Mouse (Mus musculus): ENCODE measurements at regions not wholly inside any gene's neighbourhood (a gene's known extent, or its start where the extent isn't known, plus 50 kb on each side); places are given as distances from the start of the nearest gene placed in this dataset.

DNA sequence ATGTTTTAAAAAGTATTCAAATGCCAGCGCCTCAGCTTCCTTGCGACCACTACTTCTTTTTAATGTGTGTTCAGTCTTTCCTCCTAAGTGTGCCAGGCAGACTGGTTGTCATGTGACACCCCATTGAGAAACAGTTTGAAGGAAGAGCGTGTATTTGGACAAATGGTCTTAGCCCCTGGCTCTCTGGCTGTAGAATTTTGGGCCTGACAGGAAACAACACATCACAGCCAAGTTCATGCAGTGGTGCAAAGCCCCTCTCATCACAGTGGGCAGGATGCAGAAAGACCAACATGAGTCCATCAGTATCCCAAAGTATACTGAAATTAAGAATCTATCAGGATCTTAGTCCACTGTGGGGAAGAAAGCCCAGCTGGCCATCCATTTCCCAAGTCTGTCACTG, 605.6 kb upstream of the Intu start:
- no peak for DNase-seq (ENCODE audit: low read depth)

DNA sequence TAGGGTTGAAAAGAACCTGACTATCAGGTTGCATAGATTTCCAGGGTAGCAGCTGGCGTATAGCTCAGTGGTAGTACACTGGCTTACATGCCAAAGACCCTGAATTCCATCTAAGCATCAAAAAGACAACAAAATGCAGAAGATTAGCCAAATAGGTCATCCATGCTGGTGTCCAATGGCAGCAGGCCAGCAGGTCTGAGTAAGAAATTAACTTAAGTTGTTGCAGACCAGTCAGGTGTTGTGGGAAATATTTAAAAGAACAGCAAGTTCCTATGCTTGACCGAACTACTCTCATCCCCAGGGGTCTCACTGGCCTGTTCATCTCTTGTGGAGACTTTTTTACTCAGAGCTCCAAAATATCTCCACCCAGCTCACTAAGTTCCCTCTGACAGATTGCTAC, 602.7 kb upstream of the Intu start:
- DNase-seq (ENCODE audit: low read depth) = no peak

DNA sequence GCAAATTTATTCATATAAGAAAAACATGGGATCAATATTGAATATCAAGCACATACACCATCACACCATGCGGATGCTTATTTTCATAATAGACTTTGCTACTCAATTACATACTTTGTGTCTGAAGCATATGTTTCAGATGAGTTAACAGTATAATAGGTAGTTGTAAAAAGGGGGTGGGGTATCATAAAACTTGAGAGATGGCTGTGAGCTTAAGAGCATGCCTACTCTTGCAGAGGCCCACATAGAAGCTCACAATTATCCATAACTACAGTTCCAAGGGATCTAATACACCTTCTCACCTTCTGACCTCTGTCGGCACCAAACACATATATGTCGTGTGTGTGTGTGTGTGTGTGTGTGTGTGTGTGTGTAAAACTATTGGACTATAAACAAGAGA, 597.7 kb upstream of the Intu start:
- no peak for DNase-seq (ENCODE audit: low read depth)

DNA sequence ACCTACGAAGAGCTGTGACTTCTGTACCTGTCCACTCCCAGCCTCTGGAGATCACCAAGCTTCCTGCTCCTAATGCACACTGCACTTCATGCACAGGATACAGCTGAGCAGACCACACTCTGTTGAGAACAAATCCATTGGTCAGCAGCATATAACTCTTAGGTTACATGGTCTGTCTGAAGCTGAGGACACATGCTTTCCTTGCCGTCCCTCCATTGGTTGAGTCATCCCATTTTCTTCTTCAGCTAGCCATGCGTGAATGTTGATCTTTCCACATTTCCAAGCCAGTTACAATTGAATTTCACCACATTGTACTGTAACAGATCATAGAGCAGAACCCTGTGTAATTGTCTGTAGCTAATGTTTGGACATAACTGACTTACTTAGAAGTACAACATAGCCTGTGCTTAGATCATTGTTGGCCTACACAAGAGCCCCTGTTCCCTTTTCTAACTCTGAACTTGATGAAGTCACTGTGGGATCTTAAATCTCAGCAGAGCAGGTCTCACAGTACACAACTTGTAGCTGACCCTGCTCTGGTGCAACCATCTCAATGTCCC, 593.3 kb upstream of the Intu start:
- no peak for DNase-seq (ENCODE audit: low read depth)

DNA sequence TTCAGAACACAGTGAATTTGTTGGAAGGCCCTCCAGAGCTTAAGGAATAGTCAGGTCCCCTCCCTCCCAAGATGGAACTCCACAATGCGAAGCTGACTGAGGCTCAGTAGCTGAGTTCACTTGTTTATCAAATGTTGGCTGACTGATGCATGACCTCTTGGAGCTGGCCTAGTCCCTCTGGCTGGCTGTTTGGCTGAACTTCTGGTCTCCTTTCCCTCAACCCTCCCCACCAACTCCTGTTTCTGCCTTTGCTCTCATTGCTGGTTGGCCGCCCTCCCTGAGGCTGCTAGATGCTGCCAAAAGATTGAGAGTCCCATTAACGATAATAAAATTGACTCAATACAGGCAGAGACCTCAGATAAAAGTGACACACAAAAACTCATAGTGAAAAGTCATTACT, 586.5 kb upstream of the Intu start:
- no peak for DNase-seq (ENCODE audit: low read depth)

DNA sequence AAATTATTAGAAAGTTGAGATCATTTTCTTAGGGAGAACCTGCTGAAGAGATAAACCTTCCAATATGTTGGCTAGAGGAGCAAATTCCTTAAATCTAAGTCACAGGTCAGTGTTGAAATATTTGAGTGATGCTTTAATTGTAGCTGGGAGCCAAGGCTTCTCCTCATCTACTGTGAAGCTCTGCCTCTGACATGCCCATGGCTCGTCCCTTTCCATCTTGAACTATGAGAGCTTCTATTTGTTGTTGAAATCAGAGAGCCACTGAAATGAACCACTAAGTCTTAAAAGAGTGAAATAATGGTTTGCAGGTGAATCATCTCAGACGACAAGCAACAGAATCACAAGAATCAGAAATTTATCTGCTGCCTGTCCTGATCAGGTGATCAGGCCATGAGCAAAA, 579.0 kb upstream of the Intu start:
- no peak for DNase-seq (ENCODE audit: low read depth)

DNA sequence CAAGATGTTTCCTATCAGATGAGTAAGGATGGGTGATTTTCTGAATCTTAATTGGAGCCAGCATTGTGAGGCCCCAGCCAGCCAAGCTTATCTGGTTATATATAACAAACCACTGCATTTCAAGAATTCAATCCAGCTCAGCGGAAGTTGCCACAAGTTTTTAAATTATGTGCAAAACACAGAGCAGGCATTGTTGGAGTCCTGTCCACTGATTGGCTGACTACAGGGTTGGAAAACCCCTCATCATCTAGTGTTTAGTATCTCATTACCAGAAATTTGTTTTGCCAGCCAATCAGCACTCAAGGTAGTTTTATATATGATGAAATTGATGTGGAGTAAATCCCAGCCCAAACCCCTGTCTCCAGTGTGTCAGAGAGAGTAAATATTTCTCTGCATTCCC, 578.5 kb upstream of the Intu start:
- no peak for DNase-seq (ENCODE audit: low read depth)

DNA sequence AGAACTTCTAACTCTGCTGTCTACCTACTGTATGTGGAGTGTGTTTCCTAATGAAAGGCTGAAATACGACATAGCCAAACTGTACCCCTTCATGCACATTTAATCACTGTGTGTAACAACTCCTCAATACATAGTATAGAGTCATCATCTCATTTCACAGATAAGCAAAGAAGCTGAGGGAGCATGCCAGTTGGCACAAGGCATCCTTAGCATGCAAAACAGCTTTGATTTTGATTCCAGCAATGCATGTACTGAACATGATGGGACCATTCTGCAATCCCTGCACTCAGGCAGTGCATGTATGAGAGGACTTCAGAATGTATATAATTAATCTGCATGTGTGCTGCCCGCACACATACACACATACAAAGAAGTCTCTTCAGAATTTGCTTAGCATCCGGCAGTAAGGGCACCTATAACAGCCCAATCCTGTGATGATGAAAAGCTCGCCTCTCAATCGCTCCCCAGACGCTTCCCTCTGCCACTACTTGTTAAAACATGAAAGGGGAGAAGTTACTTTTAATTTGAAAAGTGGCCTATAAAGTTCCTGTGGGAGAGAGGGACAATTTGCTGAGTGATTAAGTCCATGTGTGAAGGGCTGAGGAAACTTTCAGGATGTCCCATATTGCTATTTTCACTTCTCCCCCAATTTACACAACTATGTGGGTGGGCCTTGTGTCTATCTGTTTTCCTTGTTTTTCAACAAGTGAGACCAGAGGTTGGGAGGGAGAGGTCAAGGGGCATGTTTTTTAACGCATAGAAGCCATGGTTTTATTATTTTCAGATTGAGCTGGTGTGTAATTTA, 569.0 kb upstream of the Intu start:
- DNase-seq (ENCODE audit: low read depth) = no peak

DNA sequence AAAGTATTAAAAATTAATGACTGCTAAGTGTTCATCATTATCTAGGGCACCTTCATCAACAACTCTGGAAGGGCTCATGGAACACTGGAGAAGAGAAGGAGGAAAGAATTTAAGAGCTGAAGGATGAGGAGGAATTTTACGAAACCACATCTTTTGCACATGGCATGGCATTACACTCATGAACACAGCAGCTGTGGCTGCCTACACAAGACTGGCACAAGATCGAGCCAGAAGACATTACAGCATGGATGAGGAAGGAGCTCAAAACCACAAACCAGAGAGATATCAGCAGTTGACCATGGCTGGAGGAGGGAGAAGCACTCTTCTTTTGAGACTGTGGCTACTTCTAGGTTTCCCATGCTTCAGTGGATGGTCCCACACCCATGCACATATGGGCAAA, 565.7 kb upstream of the Intu start:
- DNase-seq (ENCODE audit: low read depth) = no peak

DNA sequence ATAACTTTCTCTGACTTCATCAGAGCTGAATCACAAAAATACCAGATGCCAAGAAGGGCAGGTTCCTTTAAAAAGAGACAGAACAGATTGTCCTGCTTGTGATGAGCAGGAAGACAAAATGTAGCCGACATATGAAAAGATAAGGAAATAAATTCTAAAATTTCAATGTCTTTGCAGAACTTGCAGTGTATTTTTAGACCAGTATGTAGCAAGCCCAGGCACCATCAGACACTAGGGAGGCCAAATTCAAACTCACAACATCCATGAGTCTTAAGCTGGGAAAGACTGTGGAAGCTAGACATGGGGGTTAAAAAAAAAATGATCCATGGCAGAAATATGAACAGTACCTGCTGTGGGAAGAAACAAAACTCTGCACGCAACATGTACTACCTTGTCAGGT, 564.7 kb upstream of the Intu start:
- no peak for DNase-seq (ENCODE audit: low read depth)

DNA sequence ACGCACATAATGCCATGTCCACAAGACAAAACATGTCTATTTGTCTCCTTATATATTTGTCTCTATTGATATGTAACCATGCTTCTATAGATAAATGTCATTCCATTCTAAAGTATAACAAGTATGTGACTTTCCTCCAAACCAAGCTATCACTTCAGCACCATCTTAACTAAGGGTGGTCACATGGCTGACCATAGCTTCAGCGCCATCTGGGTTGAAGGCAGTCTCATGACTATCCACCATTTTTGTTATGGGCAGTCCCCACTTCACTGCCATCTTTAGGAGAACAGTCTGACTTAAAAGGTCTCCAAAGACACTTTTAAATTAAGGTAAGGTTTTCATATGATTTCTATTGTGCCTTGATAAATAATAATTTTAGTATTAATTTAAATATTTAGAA, 554.1 kb upstream of the Intu start:
- no peak for DNase-seq (ENCODE audit: low read depth)

DNA sequence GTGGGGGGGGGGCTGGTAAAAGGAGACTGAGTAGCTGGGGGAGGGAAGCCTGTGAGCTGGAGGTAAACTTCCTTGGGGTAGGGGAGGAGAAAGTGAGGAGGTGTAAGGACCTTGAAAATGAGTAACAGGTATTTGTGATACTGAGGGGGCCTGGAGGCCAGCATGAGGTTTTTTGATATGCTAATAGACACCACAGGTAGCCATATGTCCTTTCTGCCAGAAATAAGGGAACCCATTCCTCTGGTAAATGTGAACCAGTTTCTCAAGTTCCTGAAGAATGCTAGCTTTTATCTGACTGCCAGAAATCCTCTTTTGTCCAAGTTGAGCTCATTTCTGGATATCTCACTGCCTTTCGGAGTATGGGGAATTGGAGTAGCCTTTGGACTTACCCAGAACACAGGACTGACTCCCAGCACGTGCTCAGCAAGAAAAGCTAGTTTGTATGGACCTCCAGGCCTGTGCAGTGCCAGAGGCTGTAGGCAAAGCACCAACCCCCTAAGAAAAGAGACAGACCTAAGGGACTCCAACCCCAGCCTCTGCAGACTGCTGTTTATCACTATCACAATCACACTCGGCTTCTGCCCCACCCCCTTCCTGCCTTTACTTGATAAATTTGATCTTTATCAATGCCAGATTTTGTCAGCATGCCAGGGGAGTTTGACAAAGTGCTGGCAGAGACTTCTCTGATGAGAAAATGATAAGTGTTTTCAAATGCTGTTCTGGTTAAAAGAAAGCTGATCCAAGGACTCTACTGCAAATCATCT, 552.0 kb upstream of the Intu start:
- no peak for DNase-seq (ENCODE audit: low read depth)

DNA sequence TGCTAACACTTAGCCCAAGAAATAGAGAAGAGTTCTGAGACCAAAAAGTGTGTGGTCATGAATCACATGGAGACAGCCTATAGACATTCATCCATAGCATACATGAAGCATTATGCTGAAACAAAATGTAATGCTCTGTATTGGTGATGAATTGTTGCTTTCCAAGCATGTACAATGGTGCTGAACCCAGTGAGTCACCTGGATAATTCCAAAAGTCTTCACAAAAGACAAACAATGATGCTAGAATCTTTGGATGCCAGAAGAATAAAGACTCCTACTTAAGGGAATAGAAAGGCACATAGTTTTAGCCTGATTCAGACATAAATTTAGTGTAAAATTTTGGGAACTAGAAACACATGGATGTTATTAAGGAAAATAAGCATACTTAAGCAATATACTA, 548.4 kb upstream of the Intu start:
- DNase-seq (ENCODE audit: low read depth) = no peak

DNA sequence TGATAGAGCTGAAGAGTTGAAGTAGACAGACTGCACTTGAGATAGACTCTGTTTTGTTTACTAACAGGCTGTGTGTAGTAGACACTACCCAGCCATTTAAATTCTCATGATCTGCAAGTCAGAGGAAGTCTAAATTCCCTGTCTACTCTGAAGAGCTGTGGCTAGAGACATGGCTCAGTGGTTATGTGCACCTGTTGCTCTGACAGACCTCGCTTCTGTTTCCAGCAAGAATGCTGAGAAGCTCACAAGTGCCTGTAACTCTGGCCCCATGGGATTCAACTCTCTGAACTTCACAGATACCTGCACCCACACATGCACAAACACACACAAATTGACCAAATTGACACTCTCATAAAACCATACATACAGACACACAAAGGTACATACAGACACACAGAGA, 543.4 kb upstream of the Intu start:
- no peak for DNase-seq (ENCODE audit: low read depth)

DNA sequence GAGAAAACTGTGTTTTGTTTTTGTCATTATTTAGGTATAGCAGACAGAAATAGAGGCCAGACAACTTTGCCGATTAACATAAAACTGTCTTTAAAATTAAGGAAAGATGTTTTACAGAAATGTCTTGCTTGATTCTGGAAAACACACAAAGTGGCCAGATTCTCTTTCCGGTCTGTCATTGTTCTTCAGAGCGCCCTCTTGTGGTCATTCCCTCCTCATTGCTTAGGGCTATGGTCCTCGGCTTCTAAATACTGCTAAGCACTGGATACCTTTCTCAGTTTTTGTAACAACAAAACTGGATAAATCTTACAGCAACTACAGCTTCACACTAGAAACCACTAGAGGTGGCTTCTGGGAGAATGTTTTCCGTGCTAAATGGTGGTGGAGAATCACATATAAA, 532.5 kb upstream of the Intu start:
- peak; percentile 7 for DNase-seq (ENCODE audit: low read depth)

DNA sequence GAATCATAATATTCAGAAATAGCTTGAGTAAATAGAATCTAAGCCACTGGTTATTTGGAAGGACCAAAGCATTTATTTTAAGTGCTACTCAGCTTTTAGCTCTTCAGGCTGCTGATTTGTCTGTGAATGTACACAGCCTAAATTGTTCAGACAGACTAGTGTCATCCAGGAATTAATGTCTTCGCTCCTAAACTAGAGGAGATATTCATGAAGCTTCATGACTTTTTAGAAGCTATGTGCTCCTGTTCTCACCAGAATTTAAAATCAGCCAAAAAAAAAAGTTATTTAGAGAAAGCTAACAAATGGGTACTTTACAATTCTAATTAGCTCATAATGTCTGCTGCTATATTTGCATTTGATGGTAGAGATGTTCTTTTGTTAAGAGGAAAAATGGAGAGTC, 531.2 kb upstream of the Intu start:
- no peak for DNase-seq (ENCODE audit: low read depth)

DNA sequence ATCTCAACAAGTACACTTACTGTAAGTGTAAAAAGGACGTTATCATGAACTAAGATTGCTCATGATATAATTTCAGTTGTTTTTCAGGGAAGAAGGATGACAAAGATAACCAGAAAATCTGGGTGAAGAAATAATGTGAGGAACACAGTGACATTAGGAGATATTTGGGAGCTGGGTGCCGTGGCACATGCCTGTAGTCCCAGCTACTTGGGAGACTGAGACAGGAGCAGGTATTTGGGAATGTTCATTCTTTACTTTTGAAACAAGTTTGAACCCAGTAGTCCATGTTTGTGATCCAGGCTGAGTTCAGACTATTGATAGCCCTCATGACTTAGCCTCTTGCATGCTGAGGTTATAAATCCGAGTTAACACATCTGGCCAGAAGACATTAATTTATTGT, 528.2 kb upstream of the Intu start:
- no peak for DNase-seq (ENCODE audit: low read depth)

DNA sequence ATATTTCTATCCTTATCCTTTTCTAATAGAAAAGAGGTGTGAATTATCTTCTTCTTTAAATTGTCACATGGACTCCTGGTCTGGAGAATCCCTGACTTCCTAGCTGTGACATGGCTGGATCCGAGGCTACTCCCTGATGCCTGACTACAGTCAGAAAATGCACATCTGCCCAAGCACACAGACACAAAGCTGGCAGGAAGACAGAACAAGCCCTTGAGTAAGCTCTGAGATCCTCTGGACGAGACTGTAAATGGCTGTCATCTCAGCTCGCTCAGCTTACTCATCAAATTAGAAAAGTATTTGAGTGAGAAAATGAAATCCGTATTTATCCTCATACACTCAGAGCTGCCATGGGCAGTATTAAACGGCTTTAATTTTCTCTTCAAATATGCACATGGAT, 521.0 kb upstream of the Intu start:
- DNase-seq (ENCODE audit: low read depth) = no peak

DNA sequence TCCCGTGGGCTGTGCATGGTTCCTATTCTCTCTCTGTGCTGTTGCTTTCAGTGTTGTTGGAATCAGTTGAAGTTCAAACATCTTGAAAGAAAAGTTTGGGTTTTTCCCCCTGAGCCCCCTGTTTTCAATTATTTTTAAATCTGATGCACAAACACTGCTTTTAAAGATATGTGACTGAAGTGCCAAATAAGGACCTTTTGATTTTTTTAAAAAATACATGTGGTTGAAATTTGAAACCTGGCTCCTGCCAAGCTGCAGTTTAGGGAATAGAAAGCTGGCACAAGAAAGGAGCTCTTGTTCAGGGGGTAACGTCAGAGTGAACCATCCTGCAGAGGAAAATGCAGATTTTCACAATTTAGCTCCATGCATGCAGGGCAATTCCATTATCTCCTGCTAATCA, 509.4 kb upstream of the Intu start:
- no peak for DNase-seq (ENCODE audit: low read depth)

DNA sequence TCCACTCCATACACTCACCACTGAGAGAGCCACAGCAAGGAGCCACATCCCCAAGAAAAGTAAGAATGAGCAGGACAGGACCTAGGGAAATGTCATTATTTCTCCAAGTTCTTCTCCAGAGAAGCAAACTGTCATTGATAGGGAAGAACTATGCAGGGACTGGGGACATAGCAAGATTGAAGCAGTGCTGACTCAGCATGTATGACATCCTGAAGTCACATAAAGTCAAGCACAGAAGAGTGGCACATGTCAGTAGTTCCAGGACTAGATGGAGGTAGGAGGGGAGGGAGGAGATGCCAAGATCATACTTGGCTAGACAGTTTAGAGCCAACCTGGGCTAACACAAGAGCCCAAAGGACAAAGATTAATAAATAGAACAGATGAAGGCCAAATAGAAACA, 503.4 kb upstream of the Intu start:
- DNase-seq (ENCODE audit: low read depth) = no peak

DNA sequence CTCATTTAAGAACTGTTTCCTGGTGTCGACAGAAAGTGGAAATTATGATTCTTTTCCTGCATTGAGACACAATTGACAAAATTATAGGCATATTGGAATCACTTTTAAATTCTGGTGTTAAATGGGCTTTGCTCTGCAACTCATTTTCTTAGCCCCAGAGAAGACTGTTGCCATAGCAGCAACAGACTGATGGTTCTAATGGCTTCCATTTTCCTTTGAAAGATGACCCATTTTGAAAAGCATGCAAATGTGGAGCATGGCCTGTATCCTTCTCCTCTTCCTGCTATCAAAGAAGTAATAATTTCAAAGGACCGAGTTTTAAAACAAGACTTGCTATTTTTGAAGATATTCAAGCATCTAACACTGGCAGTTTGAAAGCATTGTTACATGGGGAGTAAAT, 494.9 kb upstream of the Intu start:
- no peak for DNase-seq (ENCODE audit: low read depth)

DNA sequence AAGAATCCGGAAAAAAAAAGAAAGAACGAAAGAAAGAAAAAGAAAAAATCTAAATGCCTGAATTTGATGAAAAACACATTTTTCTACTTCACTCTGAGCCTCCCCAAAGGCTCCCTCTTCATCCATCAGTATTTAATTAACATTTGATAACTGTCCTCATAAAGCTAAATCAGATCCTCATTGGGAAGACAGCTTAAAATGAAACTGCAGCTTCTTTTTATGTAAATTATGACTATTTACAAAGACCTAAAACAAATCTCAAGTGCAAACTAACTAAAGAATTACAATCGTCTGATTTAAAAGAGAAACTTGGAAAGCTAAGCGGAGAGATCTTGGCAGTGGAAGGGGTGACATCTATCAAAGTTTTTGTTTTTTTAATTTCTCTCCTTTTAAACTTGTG, 481.4 kb upstream of the Intu start:
- DNase-seq (ENCODE audit: low read depth) = no peak

DNA sequence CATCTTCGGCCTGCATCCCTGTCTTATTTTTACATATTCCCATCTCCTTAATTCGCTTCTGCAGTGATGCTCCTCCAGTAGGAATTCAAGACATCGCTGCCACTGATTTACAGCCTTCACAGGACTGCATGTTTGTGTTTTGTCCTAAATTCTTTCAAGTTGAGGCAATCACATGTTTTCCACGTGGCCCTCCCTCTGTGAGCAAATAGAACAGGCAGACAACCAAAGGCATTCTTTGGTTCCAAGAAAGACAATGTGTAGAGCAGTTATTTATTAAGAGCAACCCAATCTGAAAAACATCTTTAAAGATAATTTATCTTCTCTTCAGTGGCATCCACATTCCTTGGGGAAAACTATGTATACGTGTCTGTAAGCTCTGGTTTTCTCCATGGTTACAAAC, 472.8 kb upstream of the Intu start:
- DNase-seq (ENCODE audit: low read depth) = no peak

Measured in c-Kit-positive CD71-negative TER-119-negative erythroid progenitor cells, embryonic 14.5 days (primary cell).